Mouse (Mus musculus): ENCODE measurements around the gene Rap1gap2.
A peak's percentile ranks its signal among the peaks of the same experiment; 100 is the strongest.

The Rap1gap2 gene

GRCm38 (mm10) chr11:74574768-74575434 lies 35.8 kb downstream of the Rap1gap2 start:
- DNase-seq (ENCODE audit: low spot score in 2 of 2), result no peak

- DNase-seq (ENCODE audit: low spot score in 2 of 2), result no peak
Observed at GRCm38 (mm10) chr11:74572459-74573061, 38.2 kb downstream of the Rap1gap2 start.

- DNase-seq (ENCODE audit: low spot score in 2 of 2), result no peak
Observed at GRCm38 (mm10) chr11:74569735-74570134, 41.0 kb downstream of the Rap1gap2 start.

GRCm38 (mm10) chr11:74568463-74568862 lies 42.3 kb downstream of the Rap1gap2 start:
- no peak for DNase-seq (ENCODE audit: low spot score in 2 of 2)

- DNase-seq (ENCODE audit: low spot score in 2 of 2), result no peak
Observed at GRCm38 (mm10) chr11:74568004-74568403, 42.7 kb downstream of the Rap1gap2 start.

- DNase-seq (ENCODE audit: low spot score in 2 of 2), result no peak
Observed at GRCm38 (mm10) chr11:74566326-74566874, 44.3 kb downstream of the Rap1gap2 start.

GRCm38 (mm10) chr11:74561392-74561791 lies 49.3 kb downstream of the Rap1gap2 start:
- no peak for DNase-seq (ENCODE audit: low spot score in 2 of 2)

- no peak for DNase-seq (ENCODE audit: low spot score in 2 of 2)
Observed at GRCm38 (mm10) chr11:74560600-74561227, 50.0 kb downstream of the Rap1gap2 start.

- no peak for DNase-seq (ENCODE audit: low spot score in 2 of 2)
Observed at GRCm38 (mm10) chr11:74559793-74560433, 50.8 kb downstream of the Rap1gap2 start.

- DNase-seq (ENCODE audit: low spot score in 2 of 2), result no peak
Observed at GRCm38 (mm10) chr11:74558933-74559332, 51.8 kb downstream of the Rap1gap2 start.

- no peak for DNase-seq (ENCODE audit: low spot score in 2 of 2)
Observed at GRCm38 (mm10) chr11:74557456-74558230, 53.1 kb downstream of the Rap1gap2 start.

- no peak for DNase-seq (ENCODE audit: low spot score in 2 of 2)
Observed at GRCm38 (mm10) chr11:74555716-74556374, 54.9 kb downstream of the Rap1gap2 start.

GRCm38 (mm10) chr11:74554683-74555341 lies 55.9 kb downstream of the Rap1gap2 start:
- DNase-seq (ENCODE audit: low spot score in 2 of 2), result no peak

- DNase-seq (ENCODE audit: low spot score in 2 of 2), result no peak
Observed at GRCm38 (mm10) chr11:74551568-74551967, 59.1 kb downstream of the Rap1gap2 start.

- DNase-seq (ENCODE audit: low spot score in 2 of 2), result no peak
Observed at GRCm38 (mm10) chr11:74550615-74551102, 60.1 kb downstream of the Rap1gap2 start.

GRCm38 (mm10) chr11:74548781-74549382 lies 61.8 kb downstream of the Rap1gap2 start:
- no peak for DNase-seq (ENCODE audit: low spot score in 2 of 2)

- DNase-seq (ENCODE audit: low spot score in 2 of 2), result peak in 1 of 2 experiments; percentile 36
Observed at GRCm38 (mm10) chr11:74546933-74547694, 63.6 kb downstream of the Rap1gap2 start.

- peak in 1 of 2 experiments; percentile 58 for DNase-seq (ENCODE audit: low spot score in 2 of 2)
Observed at GRCm38 (mm10) chr11:74546165-74546564, 64.5 kb downstream of the Rap1gap2 start.

- no peak for DNase-seq (ENCODE audit: low spot score in 2 of 2)
Observed at GRCm38 (mm10) chr11:74545560-74545959, 65.2 kb downstream of the Rap1gap2 start.

All from cerebellum, postnatal 4 days (tissue).